Mouse (Mus musculus) heart, adult 2 months (tissue): Measurements from ENCODE around the gene Pold1. TPM values are rescaled to one million over a fixed set of nuclear protein-coding genes. Genes with fewer than 3 reads are reported as not detected.

ENCODE experiments used
- DNase-seq, 2 experiments: peaks; one replicate each; pipeline ENCODE4 v3.0.0; 2021
- H3K27ac ChIP-seq: fragments of 200-600 bp; 2 replicates; pipeline ENCODE4 v1.8.1; 2022
- H3K27me3 ChIP-seq: fragments of 200-500 bp; 2 replicates; pipeline ENCODE4 v1.6.1; 2012; ENCODE audit warnings: mild to moderate bottlenecking, low read length, inconsistent platforms, mixed read lengths; ENCODE audit not compliant: control insufficient read depth, insufficient read depth
- H3K36me3 ChIP-seq: fragments of 200-500 bp; 2 replicates; pipeline ENCODE4 v1.6.1; 2012; ENCODE audit warnings: low read length, inconsistent platforms; ENCODE audit not compliant: control insufficient read depth, insufficient read depth
- H3K4me1 ChIP-seq: fragments of 200-500 bp; 2 replicates; pipeline ENCODE4 v1.6.1; 2011; ENCODE audit warnings: low read length; ENCODE audit not compliant: control insufficient read depth, insufficient read depth
- H3K4me3 ChIP-seq: fragments of 200-600 bp; 2 replicates; pipeline ENCODE4 v1.8.1; 2022
- H3K79me2 ChIP-seq: fragments of 200-500 bp; replicated peaks from 2 replicates; pipeline ENCODE4 v1.6.1; 2012; ENCODE audit warnings: mild to moderate bottlenecking, inconsistent platforms, low read length, moderate library complexity, mixed read lengths; ENCODE audit not compliant: control insufficient read depth, insufficient read depth
- H3K9ac ChIP-seq: fragments of 200-500 bp; 2 replicates; pipeline ENCODE4 v1.6.1; 2012; ENCODE audit warnings: low read depth, mild to moderate bottlenecking, control low read depth, inconsistent platforms, low read length, mixed read lengths
- CTCF ChIP-seq: fragments of 200-600 bp; IDR thresholded peaks from 2 replicates; pipeline ENCODE4 v1.8.1; 2022; ENCODE audit warnings: antibody characterized with exemption, mild to moderate bottlenecking, moderate library complexity
- EP300 ChIP-seq: fragments of 200-500 bp; IDR thresholded peaks from 2 replicates; pipeline ENCODE4 v1.6.1; 2011; ENCODE audit warnings: low read depth, low read length, control low read depth; ENCODE audit not compliant: insufficient read depth
- POLR2A ChIP-seq: fragments of 200-500 bp; IDR thresholded peaks from 2 replicates; pipeline ENCODE4 v1.6.1; 2011; ENCODE audit warnings: mild to moderate bottlenecking, low read depth, low read length, control low read depth; ENCODE audit not compliant: insufficient read depth
- WGBS: fragments of 180-500 bp; shearing (Covaris S2); methylation state at CpG from one replicate; pipeline ENCODE4 v1.1.7; 2018; 5-methylcytosine and 5-hydroxymethylcytosine counted together
- intact Hi-C: fragments of 180-260 bp; cut with DNase I; formaldehyde crosslinking; loops from one replicate; pipeline ENCODE4 v1.15.1; 2025
- microRNA-seq, 2 experiments: library from miRNA; unstranded; fragments of <30 nt; microRNA quantifications; one replicate each; pipeline ENCODE4 v1.2.0; 2021
- polyA plus RNA-seq: library from polyadenylated mRNA; depleted of rRNA; stranded (reverse); fragments of >200 nt; gene quantifications from 2 replicates; pipeline ENCODE4 v1.2.3, GENCODE M21; 2012; rRNA removed
- total RNA-seq, 2 experiments: library from RNA; stranded (reverse); gene quantifications; 2 replicates each; pipeline ENCODE4 v1.2.3; 2021

The Pold1 gene
- total and polyA plus RNA-seq, 3 experiments: 10.8 to 15.5 (median 11.7) TPM

GRCm38 (mm10) chr7:44484841-44485571, 63.6 kb downstream of the Pold1 start:
- intact Hi-C loops: loop anchor here (2.0 to 5.0 kb wide), 2 partner anchors 38 to 86 kb away; no protein-coding TSS in a partner anchor
- Histone ChIP-seq H3K36me3 (no peaks in the 10 kb centered on the region), H3K4me1 (no peaks in the 10 kb centered on the region), H3K27ac (no peak overlapping the region), H3K79me2 (no peaks in the 10 kb centered on the region), H3K4me3 (no peak overlapping the region), H3K9ac (no peak overlapping the region), H3K27me3 (no peaks in the 10 kb centered on the region)
- TF ChIP-seq POLR2A (no peak), CTCF (no peak; the same call in none of the 2 replicates), EP300 (peak; percentile 91; the same call in 1 of the 2 replicates)
- DNase-seq: peak; percentile 55 to 82
- WGBS: 32% methylated on average over 5 of the region's 5 CpGs

GRCm38 (mm10) chr7:44484109-44484508, 64.5 kb downstream of the Pold1 start:
- no peak overlapping the region for H3K9ac ChIP-seq
- WGBS: 88% methylated on average over 1 of the region's 1 CpGs
- TF ChIP-seq POLR2A (no peak), CTCF (no peak), EP300 (no peak)
- no peaks in the 10 kb centered on the region for H3K79me2 ChIP-seq
- H3K36me3 ChIP-seq: no peaks in the 10 kb centered on the region
- no peak overlapping the region for H3K4me3 ChIP-seq
- H3K4me1 ChIP-seq: no peaks in the 10 kb centered on the region
- no peaks in the 10 kb centered on the region for H3K27me3 ChIP-seq
- intact Hi-C loops: loop anchor here (2.0 to 5.0 kb wide), 2 partner anchors 37 to 85 kb away; no protein-coding TSS in a partner anchor
- H3K27ac ChIP-seq: no peak overlapping the region
- peak in 1 of 2 experiments; percentile 5 for DNase-seq

- Histone ChIP-seq H3K79me2 (no peaks in the 10 kb centered on the region), H3K4me3 (no peak overlapping the region), H3K27ac (no peak overlapping the region), H3K4me1 (no peaks in the 10 kb centered on the region), H3K36me3 (no peaks in the 10 kb centered on the region), H3K9ac (no peak overlapping the region), H3K27me3 (no peaks in the 10 kb centered on the region)
- no peak for TF ChIP-seq EP300
- TF ChIP-seq POLR2A: no peak
- DNase-seq: no peak
- intact Hi-C loops: loop anchor here (5.0 kb wide), 1 partner anchor 36 kb away; no protein-coding TSS in a partner anchor
- 46% methylated on average over 3 of the region's 3 CpGs for WGBS
These were observed 65.7 kb downstream of the Pold1 start for GRCm38 (mm10) chr7:44482836-44483435.

Small RNA genes within 50 kb of the gene (microRNA-seq; reads per million reads assigned to microRNA genes)
- gene Mir7053: 0 reads per million in 2 experiments

Other genes starting within 250 kb of the Pold1 start
- 1 to 10 TPM in 1 of 2 experiments, under 1 TPM in 1; 0.60 to 1.1 TPM for gene Clec11a, start 241.9 kb downstream of the Pold1 start, total RNA-seq
- 1.8 and 2.0 TPM in 2 replicates for gene Clec11a, start 241.9 kb downstream of the Pold1 start, polyA plus RNA-seq
- gene Shank1, start 238.6 kb downstream of the Pold1 start, total RNA-seq: 1 to 10 TPM; 1.2 to 2.3 TPM
- 0.94 and 1.1 TPM in 2 replicates for gene Shank1, start 238.6 kb downstream of the Pold1 start, polyA plus RNA-seq
- gene Syt3, start 164.7 kb downstream of the Pold1 start, total RNA-seq: 1 to 10 TPM; 1.4 to 2.5 TPM
- gene Syt3, start 164.7 kb downstream of the Pold1 start, polyA plus RNA-seq: 3.1 and 3.2 TPM in 2 replicates
- gene 1700008O03Rik, start 163.0 kb downstream of the Pold1 start, total RNA-seq: under 1 TPM; 0.21 to 0.25 TPM
- gene 1700008O03Rik, start 163.0 kb downstream of the Pold1 start, polyA plus RNA-seq: 0.12 and 0.47 TPM in 2 replicates
- 10 to 100 TPM; 30.1 to 34.1 TPM for gene Lrrc4b, start 119.8 kb downstream of the Pold1 start, total RNA-seq
- gene Lrrc4b, start 119.8 kb downstream of the Pold1 start, polyA plus RNA-seq: 33.2 and 36.2 TPM in 2 replicates
- 1 to 10 TPM; 1.3 to 1.5 TPM for gene Aspdh, start 83.5 kb downstream of the Pold1 start, total RNA-seq
- 2.4 and 2.6 TPM in 2 replicates for gene Aspdh, start 83.5 kb downstream of the Pold1 start, polyA plus RNA-seq
- 100 to 1,000 TPM; 139 to 147 TPM for gene Josd2, start 80.9 kb downstream of the Pold1 start, total RNA-seq
- gene Josd2, start 80.9 kb downstream of the Pold1 start, polyA plus RNA-seq: 211 and 242 TPM in 2 replicates
- gene Emc10, start 52.3 kb downstream of the Pold1 start, total RNA-seq: 10 to 100 TPM; 86.1 to 87.6 TPM
- gene Emc10, start 52.3 kb downstream of the Pold1 start, polyA plus RNA-seq: 152 and 180 TPM in 2 replicates
- 1 to 10 TPM; 2.6 to 3.3 TPM for gene Fam71e1, start 52.3 kb downstream of the Pold1 start, total RNA-seq
- gene Fam71e1, start 52.3 kb downstream of the Pold1 start, polyA plus RNA-seq: 4.1 and 6.4 TPM in 2 replicates
- gene Mybpc2, start 24.2 kb downstream of the Pold1 start, total RNA-seq: 10 to 100 TPM; 13.1 to 16.7 TPM
- 7.1 and 10.8 TPM in 2 replicates for gene Mybpc2, start 24.2 kb downstream of the Pold1 start, polyA plus RNA-seq
- gene Spib, start 16.8 kb downstream of the Pold1 start, total RNA-seq: under 1 TPM; 0.31 to 0.75 TPM
- gene Spib, start 16.8 kb downstream of the Pold1 start, polyA plus RNA-seq: 0.88 and 3.1 TPM in 2 replicates
- 10 to 100 TPM; 49.7 to 53.7 TPM for gene Nr1h2, start 5.1 kb upstream of the Pold1 start, total RNA-seq
- gene Nr1h2, start 5.1 kb upstream of the Pold1 start, polyA plus RNA-seq: 65.7 and 84.8 TPM in 2 replicates
- 1 to 10 TPM in 1 of 2 experiments, under 1 TPM in 1; 0.76 to 1.3 TPM for gene Napsa, start 23.5 kb upstream of the Pold1 start, total RNA-seq
- gene Napsa, start 23.5 kb upstream of the Pold1 start, polyA plus RNA-seq: 1.8 and 4.7 TPM in 2 replicates
- 1 to 10 TPM; 2.2 to 2.9 TPM for gene Kcnc3, start 41.8 kb upstream of the Pold1 start, total RNA-seq
- gene Kcnc3, start 41.8 kb upstream of the Pold1 start, polyA plus RNA-seq: 1.3 and 3.0 TPM in 2 replicates
- gene Myh14, start 122.0 kb upstream of the Pold1 start, total RNA-seq: 10 to 100 TPM; 79.4 to 96.6 TPM
- 23.1 and 24.8 TPM in 2 replicates for gene Myh14, start 122.0 kb upstream of the Pold1 start, polyA plus RNA-seq
- not detected for gene Izumo2, start 159.9 kb upstream of the Pold1 start, total RNA-seq
- not detected in 2 replicates for gene Izumo2, start 159.9 kb upstream of the Pold1 start, polyA plus RNA-seq
- gene Vrk3, start 199.6 kb upstream of the Pold1 start, total RNA-seq: 10 to 100 TPM; 23.3 to 26.7 TPM
- gene Vrk3, start 199.6 kb upstream of the Pold1 start, polyA plus RNA-seq: 36.3 and 41.3 TPM in 2 replicates
- gene Zfp473, start 202.2 kb upstream of the Pold1 start, total RNA-seq: not detected
- gene Zfp473, start 202.2 kb upstream of the Pold1 start, polyA plus RNA-seq: 0.03 and 0.12 TPM in 2 replicates